Mouse (Mus musculus): ENCODE measurements around the gene Terb2.

- TF ChIP-seq CTCF (IDR thresholded peaks at IDR 0.05; ENCODE audit: low read depth) (no peak), EP300 (IDR thresholded peaks at IDR 0.05; ENCODE audit: low read depth) (peak; percentile 35)
These were observed 48.7 kb downstream of the Terb2 start, which contains the start of gene Sord for GRCm38 (mm10) chr2:122234611-122235288.

All from liver, postnatal 0 days (tissue).